Comparison of ENCODE assay signal across 11 mouse cellular contexts in the genomic region with DNA sequence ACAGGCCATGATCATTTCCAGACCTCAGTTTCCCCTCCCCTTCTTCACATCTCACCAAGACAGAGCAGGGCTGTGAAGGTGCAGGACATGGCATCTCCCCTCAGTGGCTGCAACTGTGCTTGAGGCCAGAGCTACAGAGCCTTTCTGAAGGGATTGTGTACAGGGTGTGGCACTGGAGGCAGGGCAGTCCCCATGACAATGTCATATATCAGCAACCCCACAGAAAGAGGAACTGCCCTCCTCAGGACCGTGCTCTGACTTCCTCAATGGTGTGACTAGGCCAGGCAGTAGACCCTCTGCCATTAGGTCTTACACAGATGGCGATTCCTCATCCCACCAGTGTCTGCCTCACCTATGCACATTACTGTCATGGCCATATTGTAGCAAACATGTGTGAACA. TPM values are rescaled to one million over a fixed set of nuclear protein-coding genes. Genes with fewer than 3 reads are reported as not detected.
"Had no signal": no experiment of that assay in that cellular context is flagged by ENCODE, and none has a peak within 500 bp of the region (broad histone marks: within the 10 kb centered on the region; RNA-seq: fewer than 3 reads in every experiment).

A gene (minus strand): TSS at position 117 of the 400 bp plus-strand sequence.

RNA-seq across cellular contexts. Expression of the gene that starts here (rescaled TPM):
- total RNA-seq: layer of hippocampus, postnatal 25 days; left cerebral cortex, adult 2 months; left cerebral cortex, postnatal 14 days; megakaryocyte-erythroid progenitor cell, adult 5-6 weeks had no signal
- polyA plus RNA-seq: intestine, postnatal 0 days; limb, embryonic 10.5 days; midbrain, embryonic 12.5 days; midbrain, embryonic 16.5 days; myocyte; neural tube, embryonic 11.5 days; neural tube, embryonic 15.5 days had no signal
